Mouse (Mus musculus) hindbrain, embryonic 10.5 days (tissue): ENCODE results near the gene A630095N17Rik. TPM values are rescaled to one million over a fixed set of nuclear protein-coding genes. Genes with fewer than 3 reads are reported as not detected.
A peak's percentile ranks its signal among the peaks of the same experiment; 100 is the strongest.

Experiments used
- DNase-seq: peaks from one replicate; pipeline ENCODE4 v3.0.0-alpha.2; 2017; ENCODE audit warnings: low spot score
- H3K27ac ChIP-seq: fragments of 300-500 bp; sonication (generic); 2 replicates; pipeline ENCODE4 v1.5.1; 2016; ENCODE audit warnings: mild to moderate bottlenecking, moderate library complexity
- H3K27me3 ChIP-seq: fragments of 300-500 bp; sonication (generic); 2 replicates; pipeline ENCODE4 v1.6.1; 2016; ENCODE audit warnings: mild to moderate bottlenecking; ENCODE audit not compliant: poor library complexity, insufficient read depth, severe bottlenecking
- H3K36me3 ChIP-seq: fragments of 300-500 bp; sonication (generic); 2 replicates; pipeline ENCODE4 v1.6.1; 2016; ENCODE audit warnings: mild to moderate bottlenecking, moderate library complexity
- H3K4me1 ChIP-seq: fragments of 300-500 bp; sonication (generic); replicated peaks from 2 replicates; pipeline ENCODE4 v1.6.1; 2016; ENCODE audit warnings: mild to moderate bottlenecking
- H3K4me3 ChIP-seq: fragments of 300-500 bp; sonication (generic); 2 replicates; pipeline ENCODE4 v1.5.1; 2016; ENCODE audit warnings: mild to moderate bottlenecking, moderate library complexity
- H3K9me3 ChIP-seq: fragments of 300-500 bp; sonication (generic); 2 replicates; pipeline ENCODE4 v1.6.1; 2016; ENCODE audit warnings: mild to moderate bottlenecking, moderate library complexity
- WGBS: fragments of 180-500 bp; shearing (Covaris S2); methylation state at CpG from one replicate; pipeline ENCODE4 v1.1.7; 2016; 5-methylcytosine and 5-hydroxymethylcytosine counted together
- polyA plus RNA-seq: library from polyadenylated mRNA; unstranded; fragments of >200 nt; fragmentation: Nextera tagmentation; extraction: Ambion mirVana; gene quantifications from 2 replicates; pipeline ENCODE4 v1.2.1, GENCODE M21; 2016

Gene A630095N17Rik
- polyA plus RNA-seq, 1 experiment from 2014 or later: not detected

- 81% methylated on average over 13 of the region's 13 CpGs for WGBS
- Histone ChIP-seq H3K4me1 (peaks cover 32% of the 10 kb centered on the region), H3K4me3 (no peak overlapping the region), H3K27me3 (peaks cover 67% of the 10 kb centered on the region), H3K27ac (no peak overlapping the region), H3K36me3 (peaks cover 43% of the 10 kb centered on the region), H3K9me3 (no peaks in the 10 kb centered on the region)
- no peak for DNase-seq
Measured at GRCm38 (mm10) chr1:75216797-75217585, 14.9 kb downstream of the A630095N17Rik start.

GRCm38 (mm10) chr1:75215785-75216184, 16.1 kb downstream of the A630095N17Rik start:
- Histone ChIP-seq H3K27ac (no peak overlapping the region), H3K27me3 (peaks cover 55% of the 10 kb centered on the region), H3K36me3 (peaks cover 47% of the 10 kb centered on the region), H3K4me3 (no peak overlapping the region), H3K4me1 (peaks cover 42% of the 10 kb centered on the region), H3K9me3 (no peaks in the 10 kb centered on the region)
- 94% methylated on average over 9 of the region's 9 CpGs for WGBS
- no peak for DNase-seq

- no peak overlapping the region for H3K27ac ChIP-seq
- no peaks in the 10 kb centered on the region for H3K9me3 ChIP-seq
- peaks cover 47% of the 10 kb centered on the region for H3K36me3 ChIP-seq
- 87% methylated on average over 5 of the region's 5 CpGs for WGBS
- peaks cover 46% of the 10 kb centered on the region for H3K27me3 ChIP-seq
- no peak for DNase-seq
- H3K4me1 ChIP-seq: peaks cover 46% of the 10 kb centered on the region
- no peak overlapping the region for H3K4me3 ChIP-seq
Measured at GRCm38 (mm10) chr1:75214886-75215285, 17.0 kb downstream of the A630095N17Rik start.

GRCm38 (mm10) chr1:75214442-75214841, 17.5 kb downstream of the A630095N17Rik start:
- WGBS: 90% methylated on average over 2 of the region's 2 CpGs
- peaks cover 47% of the 10 kb centered on the region for H3K36me3 ChIP-seq

GRCm38 (mm10) chr1:75213096-75213495, 18.8 kb downstream of the A630095N17Rik start:
- Histone ChIP-seq H3K36me3 (peaks cover 47% of the 10 kb centered on the region), H3K4me3 (no peak overlapping the region), H3K27ac (no peak overlapping the region), H3K9me3 (no peaks in the 10 kb centered on the region), H3K4me1 (peaks cover 44% of the 10 kb centered on the region), H3K27me3 (peaks cover 36% of the 10 kb centered on the region)
- DNase-seq: no peak
- WGBS: 86% methylated on average over 7 of the region's 7 CpGs

More at GRCm38 (mm10) chr1:75214442-75214841, 17.5 kb downstream of the A630095N17Rik start:
- H3K4me3 ChIP-seq: no peak overlapping the region
- H3K27ac ChIP-seq: no peak overlapping the region
- no peaks in the 10 kb centered on the region for H3K9me3 ChIP-seq
- H3K27me3 ChIP-seq: peaks cover 42% of the 10 kb centered on the region
- H3K4me1 ChIP-seq: peaks cover 46% of the 10 kb centered on the region
- DNase-seq: no peak

- H3K4me3 ChIP-seq: no peak overlapping the region
- no peak for DNase-seq
- WGBS: 71% methylated on average over 4 of the region's 4 CpGs
- H3K27ac ChIP-seq: no peak overlapping the region
- peaks cover 47% of the 10 kb centered on the region for H3K36me3 ChIP-seq
- peaks cover 42% of the 10 kb centered on the region for H3K4me1 ChIP-seq
- H3K9me3 ChIP-seq: no peaks in the 10 kb centered on the region
- peaks cover 30% of the 10 kb centered on the region for H3K27me3 ChIP-seq
Measured at GRCm38 (mm10) chr1:75212542-75212941, 19.4 kb downstream of the A630095N17Rik start.

- peaks cover 42% of the 10 kb centered on the region for H3K4me1 ChIP-seq
- no peaks in the 10 kb centered on the region for H3K9me3 ChIP-seq
- DNase-seq: no peak
- peak overlapping the region; percentile 89 for H3K4me3 ChIP-seq
- H3K36me3 ChIP-seq: peaks cover 46% of the 10 kb centered on the region
- H3K27ac ChIP-seq: peak overlapping the region; percentile 93
- WGBS: 13% methylated on average over 17 of the region's 17 CpGs
- H3K27me3 ChIP-seq: peaks cover 17% of the 10 kb centered on the region
Measured at GRCm38 (mm10) chr1:75211141-75211708, 20.7 kb downstream of the A630095N17Rik start.

- peaks cover 9% of the 10 kb centered on the region for H3K27me3 ChIP-seq
- peaks cover 38% of the 10 kb centered on the region for H3K36me3 ChIP-seq
- H3K4me3 ChIP-seq: peak within 1 kb of the TSS; percentile 89
- DNase-seq: peak; percentile 97
- no peaks in the 10 kb centered on the region for H3K9me3 ChIP-seq
- 6% methylated on average over 42 of the region's 42 CpGs for WGBS
- peaks cover 42% of the 10 kb centered on the region for H3K4me1 ChIP-seq
- peak within 1 kb of the TSS; percentile 93 for H3K27ac ChIP-seq
Measured at GRCm38 (mm10) chr1:75210136-75211087, 21.5 kb downstream of the A630095N17Rik start, which contains the start of the genes Glb1l and Stk16. TSS of gene Glb1l (minus strand) at chr1:75210813. TSS of gene Stk16 (plus strand) at chr1:75210838.

GRCm38 (mm10) chr1:75208967-75209678, 22.8 kb downstream of the A630095N17Rik start:
- WGBS: 12% methylated on average over 34 of the region's 34 CpGs
- H3K4me3 ChIP-seq: peak overlapping the region; percentile 89
- H3K36me3 ChIP-seq: peaks cover 25% of the 10 kb centered on the region
- peak; percentile 23 for DNase-seq
- H3K9me3 ChIP-seq: no peaks in the 10 kb centered on the region
- peaks cover 7% of the 10 kb centered on the region for H3K27me3 ChIP-seq
- H3K27ac ChIP-seq: peak overlapping the region; percentile 69
- peaks cover 42% of the 10 kb centered on the region for H3K4me1 ChIP-seq

- H3K9me3 ChIP-seq: no peaks in the 10 kb centered on the region
- H3K27ac ChIP-seq: no peak overlapping the region
- no peak overlapping the region for H3K4me3 ChIP-seq
- DNase-seq: no peak
- H3K27me3 ChIP-seq: no peaks in the 10 kb centered on the region
- H3K4me1 ChIP-seq: no peaks in the 10 kb centered on the region
- WGBS: 90% methylated on average over 1 of the region's 1 CpGs
- peaks cover 41% of the 10 kb centered on the region for H3K36me3 ChIP-seq
Measured at GRCm38 (mm10) chr1:75201236-75201635, 30.7 kb downstream of the A630095N17Rik start.

- no peak for DNase-seq
- WGBS: under 1% methylated on average over 19 of the region's 19 CpGs
- Histone ChIP-seq H3K9me3 (no peaks in the 10 kb centered on the region), H3K27ac (peak overlapping the region; percentile 91), H3K4me1 (peaks cover 31% of the 10 kb centered on the region), H3K36me3 (peaks cover 34% of the 10 kb centered on the region), H3K27me3 (no peaks in the 10 kb centered on the region), H3K4me3 (peak overlapping the region; percentile 89)
Measured at GRCm38 (mm10) chr1:75192452-75192851, 39.5 kb downstream of the A630095N17Rik start.
